Mouse (Mus musculus) neural tube, embryonic 11.5 days (tissue): ENCODE data around the gene Xlr5a. TPM values are rescaled to one million over a fixed set of nuclear protein-coding genes. Genes with fewer than 3 reads are reported as not detected.

ENCODE experiments used
- polyA plus RNA-seq: library from polyadenylated mRNA; unstranded; fragments of >200 nt; fragmentation: Nextera tagmentation; extraction: Ambion mirVana; gene quantifications from 2 replicates; pipeline ENCODE4 v1.2.1, GENCODE M21; 2014

The Xlr5a gene
- polyA plus RNA-seq, 1 experiment from 2014 or later: not detected

Other genes with a start within 250 kb of the Xlr5a start
- gene Pnma3, start 228.2 kb downstream of the Xlr5a start, polyA plus RNA-seq: 0.25 and 0.68 TPM in 2 replicates
- 0.20 and 0.73 TPM in 2 replicates for gene Xlr4a, start 210.5 kb downstream of the Xlr5a start, polyA plus RNA-seq
- 3.3 and 4.1 TPM in 2 replicates for gene Xlr3a, start 195.9 kb downstream of the Xlr5a start, polyA plus RNA-seq
- not detected in 2 replicates for gene Gm14685, start 175.9 kb downstream of the Xlr5a start, polyA plus RNA-seq
- not detected in 2 replicates for gene Xlr5b, start 144.2 kb downstream of the Xlr5a start, polyA plus RNA-seq
- not detected in 2 replicates for gene DXBay18, start 143.5 kb downstream of the Xlr5a start, polyA plus RNA-seq
- gene Spin2d, start 116.0 kb downstream of the Xlr5a start, polyA plus RNA-seq: not detected in 2 replicates
- gene Xlr3b, start 100.8 kb downstream of the Xlr5a start, polyA plus RNA-seq: 16.6 and 18.2 TPM in 2 replicates
- gene Xlr4b, start 78.6 kb downstream of the Xlr5a start, polyA plus RNA-seq: 0.38 and 0.64 TPM in 2 replicates
- gene F8a, start 64.7 kb downstream of the Xlr5a start, polyA plus RNA-seq: 16.9 and 19.0 TPM in 2 replicates
- gene Xlr4c, start 49.8 kb downstream of the Xlr5a start, polyA plus RNA-seq: 0.19 and 0.93 TPM in 2 replicates
- 0.17 and 0.37 TPM in 2 replicates for gene Xlr3c, start 27.6 kb downstream of the Xlr5a start, polyA plus RNA-seq
- gene Xlr5c, start within 50 bp of the Xlr5a start, polyA plus RNA-seq: not detected in 2 replicates
- not detected in 2 replicates for gene Gm45015, start 43.9 kb upstream of the Xlr5a start, polyA plus RNA-seq
- 18.1 and 21.3 TPM in 2 replicates for gene Zfp275, start 49.6 kb upstream of the Xlr5a start, polyA plus RNA-seq
- gene Gm18336, start 105.8 kb upstream of the Xlr5a start, polyA plus RNA-seq: not detected in 2 replicates
- gene Zfp92, start 118.1 kb upstream of the Xlr5a start, polyA plus RNA-seq: not detected in 2 replicates
- gene Trex2, start 142.4 kb upstream of the Xlr5a start, polyA plus RNA-seq: not detected in 2 replicates
- gene Haus7, start 166.1 kb upstream of the Xlr5a start, polyA plus RNA-seq: 76.1 and 81.4 TPM in 2 replicates
- gene Bgn, start 190.6 kb upstream of the Xlr5a start, polyA plus RNA-seq: 25.6 and 30.3 TPM in 2 replicates
- 0.43 and 0.52 TPM in 2 replicates for gene Atp2b3, start 210.1 kb upstream of the Xlr5a start, polyA plus RNA-seq